Mouse (Mus musculus) erythroblast, embryonic 14.5 days (primary cell): Measurements from ENCODE around the gene Mtcl1.

ENCODE experiments used
- GATA1 ChIP-seq: IDR thresholded peaks from 2 replicates; pipeline ENCODE4 v1.6.1; 2012; ENCODE audit warnings: low read length, inconsistent platforms, mixed read lengths
- TAL1 ChIP-seq: IDR thresholded peaks from 3 replicates; pipeline ENCODE4 v1.6.1; 2012; ENCODE audit warnings: low read length, inconsistent platforms, mixed read lengths

GRCm38 (mm10) chr17:66447978-66448377 is 1.6 kb downstream of the Mtcl1 start:
- TF ChIP-seq GATA1 = no peak
- no peak for TF ChIP-seq TAL1
